Mouse (Mus musculus) MEL-GATA-1-ER (cell line): ENCODE results near the gene Kat5.

ENCODE experiments used
- DNase-seq: peaks from one replicate; pipeline ENCODE4 v3.0.0-alpha.2; 2012; ENCODE audit warnings: low read depth; ENCODE audit errors: extremely low read depth

Gene Kat5

GRCm38 (mm10) chr19:5572331-5573125 lies 37.5 kb downstream of the Kat5 start:
- no peak for DNase-seq

- DNase-seq, result no peak
Observed at GRCm38 (mm10) chr19:5571831-5572230, 38.2 kb downstream of the Kat5 start.

- no peak for DNase-seq
Observed at GRCm38 (mm10) chr19:5570353-5571246, 39.4 kb downstream of the Kat5 start.

GRCm38 (mm10) chr19:5569521-5569920 lies 40.5 kb downstream of the Kat5 start:
- no peak for DNase-seq

- DNase-seq, result peak; percentile 86
Observed at GRCm38 (mm10) chr19:5568470-5569140, 41.4 kb downstream of the Kat5 start.

GRCm38 (mm10) chr19:5567534-5568469 lies 42.2 kb downstream of the Kat5 start, which contains the start of gene Ap5b1:
Ap5b1 (plus strand) TSS chr19:5568025.
- DNase-seq, result peak; percentile 60

GRCm38 (mm10) chr19:5567180-5567533 lies 42.9 kb downstream of the Kat5 start:
- peak; percentile 42 for DNase-seq

GRCm38 (mm10) chr19:5566316-5566715 lies 43.7 kb downstream of the Kat5 start:
- no peak for DNase-seq

- DNase-seq, result no peak
Observed at GRCm38 (mm10) chr19:5562776-5563175, 47.3 kb downstream of the Kat5 start.

GRCm38 (mm10) chr19:5561886-5562285 lies 48.2 kb downstream of the Kat5 start:
- no peak for DNase-seq

- no peak for DNase-seq
Observed at GRCm38 (mm10) chr19:5561252-5561790, 48.7 kb downstream of the Kat5 start.

- DNase-seq, result no peak
Observed at GRCm38 (mm10) chr19:5560457-5561041, 49.5 kb downstream of the Kat5 start, which contains the start of gene Ovol1. Ovol1 (minus strand) TSS chr19:5560646.

GRCm38 (mm10) chr19:5559631-5560456 lies 50.2 kb downstream of the Kat5 start:
- DNase-seq, result no peak

- no peak for DNase-seq
Observed at GRCm38 (mm10) chr19:5559229-5559628, 50.8 kb downstream of the Kat5 start.

GRCm38 (mm10) chr19:5558770-5559169 lies 51.3 kb downstream of the Kat5 start:
- no peak for DNase-seq

GRCm38 (mm10) chr19:5558169-5558568 lies 51.9 kb downstream of the Kat5 start:
- DNase-seq, result no peak

- no peak for DNase-seq
Observed at GRCm38 (mm10) chr19:5554212-5554611, 55.8 kb downstream of the Kat5 start.

- DNase-seq, result no peak
Observed at GRCm38 (mm10) chr19:5553802-5554201, 56.2 kb downstream of the Kat5 start.
